Mouse (Mus musculus): Measurements from ENCODE around the gene Srp68. TPM values are rescaled to one million over a fixed set of nuclear protein-coding genes. Genes with fewer than 3 reads are reported as not detected.
A peak's percentile ranks its signal among the peaks of the same experiment; 100 is the strongest.

Gene Srp68
- polyA plus RNA-seq, 1 experiment from 2014 or later, result 66.4 TPM

DNA sequence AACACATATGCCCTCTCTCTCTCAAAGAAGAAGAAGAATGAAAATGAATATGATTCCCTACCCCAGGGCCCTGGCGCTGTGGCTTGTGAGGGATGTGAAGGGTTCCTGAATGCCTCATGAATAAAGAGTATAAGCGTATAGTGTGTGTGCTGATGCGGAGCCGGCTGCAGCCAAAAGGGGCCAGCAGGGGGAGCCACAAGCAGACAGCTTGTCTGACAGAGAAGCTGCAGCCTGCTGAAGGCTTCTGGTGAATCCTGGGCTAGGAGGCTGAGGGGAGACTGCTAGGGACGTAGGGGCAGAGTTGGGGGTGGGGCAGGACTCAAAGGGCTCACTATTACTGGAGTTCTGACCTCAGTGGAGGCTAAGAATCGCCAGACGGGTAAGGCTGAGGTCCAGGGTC lies 58.8 kb downstream of the Srp68 start:
- H3K4me2 ChIP-seq, result no peak overlapping the region
- ATAC-seq, result no peak
- H3K9ac ChIP-seq, result no peak overlapping the region
- H3K27ac ChIP-seq, result no peak overlapping the region
- peaks cover 3% of the 10 kb centered on the region for H3K27me3 ChIP-seq (replicated peaks)
- no peak overlapping the region for H3K4me3 ChIP-seq
- WGBS (ENCODE audit: insufficient replicate concordance), result 73% methylated on average over 7 of the region's 7 CpGs
- no peaks in the 10 kb centered on the region for H3K9me3 ChIP-seq (replicated peaks)
- H3K36me3 ChIP-seq, result peaks cover 6% of the 10 kb centered on the region
- peaks cover 31% of the 10 kb centered on the region for H3K4me1 ChIP-seq

DNA sequence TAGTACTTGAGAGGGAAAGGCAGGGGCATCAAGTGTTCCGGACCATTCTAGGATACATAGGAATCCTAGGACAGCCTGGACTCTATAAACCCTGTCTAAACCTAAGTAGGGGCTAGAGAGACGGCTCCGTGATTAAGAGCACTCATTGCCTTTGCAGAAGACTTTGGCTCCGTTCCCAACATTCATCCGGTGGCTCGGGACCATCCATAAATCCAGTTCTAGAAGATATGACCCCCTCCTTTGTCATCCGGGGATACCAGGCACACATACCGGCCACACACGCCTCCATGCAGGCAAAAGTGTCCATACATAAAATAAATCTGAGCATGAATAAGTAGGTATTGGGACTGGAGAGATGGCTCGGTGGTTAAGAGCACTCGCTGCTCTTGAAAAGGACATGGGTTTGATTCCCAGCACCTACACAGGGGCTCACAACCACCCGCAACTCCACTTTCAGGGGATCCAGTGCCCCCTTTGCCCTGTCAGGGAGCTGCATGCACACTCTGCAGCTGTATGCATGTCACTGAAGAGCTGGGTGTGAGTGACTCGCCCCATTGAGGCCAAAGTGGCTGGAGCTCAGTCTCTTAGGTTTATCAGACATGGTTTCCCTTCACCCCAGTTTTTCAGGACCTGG lies 60.0 kb downstream of the Srp68 start:
- Histone ChIP-seq H3K36me3 (peaks cover 6% of the 10 kb centered on the region), H3K4me2 (no peak overlapping the region), H3K9ac (no peak overlapping the region), H3K9me3 (replicated peaks) (no peaks in the 10 kb centered on the region), H3K27me3 (replicated peaks) (no peaks in the 10 kb centered on the region), H3K27ac (no peak overlapping the region), H3K4me1 (peaks cover 19% of the 10 kb centered on the region), H3K4me3 (no peak overlapping the region)
- 78% methylated on average over 13 of the region's 13 CpGs for WGBS (ENCODE audit: insufficient replicate concordance)
- no peak for ATAC-seq

DNA sequence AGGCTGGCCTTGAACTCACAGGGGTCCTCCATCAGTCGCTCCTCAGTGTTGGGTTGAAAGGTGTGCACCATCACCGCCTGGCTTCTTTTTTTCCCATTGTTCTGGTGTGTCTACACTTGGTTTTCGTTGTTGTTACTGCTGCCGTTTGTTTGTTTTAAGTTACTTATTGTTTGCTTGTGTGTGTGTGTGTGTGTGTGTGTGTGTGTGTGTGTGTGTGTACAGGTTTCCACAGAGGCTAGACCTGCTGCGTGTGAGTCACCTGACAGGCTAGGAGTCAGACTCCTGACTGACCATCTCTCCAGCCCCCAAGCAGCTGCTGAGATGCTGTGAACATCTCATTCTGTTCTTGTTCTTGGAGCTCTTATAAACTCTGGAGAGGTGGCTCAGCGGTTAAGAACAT lies 61.2 kb downstream of the Srp68 start:
- peaks cover 12% of the 10 kb centered on the region; the same call in 1 of the 2 replicates for H3K4me1 ChIP-seq
- H3K9ac ChIP-seq, result no peak overlapping the region
- no peak overlapping the region for H3K4me2 ChIP-seq
- H3K9me3 ChIP-seq (replicated peaks), result no peaks in the 10 kb centered on the region
- H3K27me3 ChIP-seq (replicated peaks), result no peaks in the 10 kb centered on the region
- peaks cover 12% of the 10 kb centered on the region for H3K36me3 ChIP-seq
- no peak overlapping the region for H3K27ac ChIP-seq
- H3K4me3 ChIP-seq, result no peak overlapping the region
- WGBS (ENCODE audit: insufficient replicate concordance), result 77% methylated on average over 6 of the region's 6 CpGs
- no peak for ATAC-seq

DNA sequence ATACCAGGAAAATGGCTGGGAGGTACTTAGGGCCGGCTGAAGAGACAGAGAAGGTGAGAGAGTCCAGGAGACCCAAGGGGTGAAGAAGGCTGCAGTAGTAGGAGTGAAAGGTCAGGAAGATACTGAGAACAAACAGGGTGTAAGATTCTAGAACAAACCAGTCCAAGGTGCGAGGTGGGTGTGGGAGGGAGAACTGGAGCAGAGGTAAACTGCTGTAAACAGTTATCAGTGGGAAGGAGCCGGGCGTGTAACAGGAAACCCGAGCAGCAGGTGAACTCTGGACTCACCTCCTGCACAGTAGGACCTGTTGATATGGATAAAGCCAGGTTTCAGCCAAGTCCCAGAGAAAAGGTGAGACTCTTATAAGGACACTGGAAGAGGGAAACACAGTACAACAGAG lies 63.3 kb downstream of the Srp68 start:
- Histone ChIP-seq H3K4me2 (no peak overlapping the region), H3K9me3 (replicated peaks) (no peaks in the 10 kb centered on the region), H3K4me1 (peaks cover 22% of the 10 kb centered on the region; the same call in 1 of the 2 replicates), H3K27ac (no peak overlapping the region), H3K9ac (no peak overlapping the region), H3K4me3 (no peak overlapping the region), H3K27me3 (replicated peaks) (no peaks in the 10 kb centered on the region), H3K36me3 (peaks cover 30% of the 10 kb centered on the region)
- WGBS (ENCODE audit: insufficient replicate concordance), result 50% methylated on average over 5 of the region's 5 CpGs
- ATAC-seq, result no peak

DNA sequence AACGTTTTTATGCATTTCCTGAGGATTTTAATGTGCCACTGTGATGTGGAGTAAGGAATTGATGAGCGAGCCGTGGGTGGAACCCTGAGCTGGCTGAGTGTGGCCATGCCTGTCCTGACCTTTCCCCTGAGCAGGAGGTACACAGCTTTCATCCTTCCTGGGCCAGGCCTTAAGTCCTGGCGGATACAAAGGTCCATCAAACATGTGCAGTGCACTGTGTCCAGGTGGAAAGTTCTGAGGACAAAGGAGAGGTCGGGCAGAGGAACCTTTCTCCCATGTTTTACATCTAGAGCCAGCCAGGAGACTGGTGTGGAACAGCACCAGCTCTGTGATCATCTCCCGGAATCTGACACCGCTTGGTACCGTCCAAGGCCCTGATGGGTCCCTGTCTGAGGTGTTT lies 64.8 kb downstream of the Srp68 start:
- Histone ChIP-seq H3K27me3 (replicated peaks) (no peaks in the 10 kb centered on the region), H3K4me1 (peaks cover 22% of the 10 kb centered on the region; the same call in 1 of the 2 replicates), H3K4me2 (no peak overlapping the region), H3K36me3 (peaks cover 40% of the 10 kb centered on the region), H3K27ac (no peak overlapping the region), H3K9ac (no peak overlapping the region), H3K9me3 (replicated peaks) (no peaks in the 10 kb centered on the region), H3K4me3 (no peak overlapping the region)
- no peak for ATAC-seq
- WGBS (ENCODE audit: insufficient replicate concordance), result 73% methylated on average over 8 of the region's 8 CpGs

DNA sequence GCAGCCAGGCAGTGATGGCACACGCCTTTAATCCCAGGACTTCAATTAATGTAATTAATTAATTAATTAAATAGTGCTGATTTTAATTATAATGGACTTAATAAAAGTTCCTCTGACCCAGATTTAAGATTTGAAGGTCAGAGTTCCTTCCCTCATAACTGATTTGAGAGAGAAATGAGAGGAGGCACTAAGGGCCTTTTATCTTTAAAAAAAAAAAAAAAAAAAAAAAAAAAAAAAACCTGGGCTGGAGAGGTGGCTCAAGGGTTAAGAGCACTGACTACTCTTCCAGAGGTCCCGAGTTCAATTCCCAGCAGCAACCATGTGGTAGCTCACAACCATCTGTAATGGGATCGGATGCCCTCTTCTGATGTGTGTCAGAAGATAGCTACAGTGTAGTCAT lies 65.4 kb downstream of the Srp68 start:
- H3K4me2 ChIP-seq, result no peak overlapping the region
- no peaks in the 10 kb centered on the region for H3K27me3 ChIP-seq (replicated peaks)
- 75% methylated on average over 3 of the region's 3 CpGs for WGBS (ENCODE audit: insufficient replicate concordance)
- H3K9me3 ChIP-seq (replicated peaks), result no peaks in the 10 kb centered on the region
- H3K4me1 ChIP-seq, result peaks cover 22% of the 10 kb centered on the region; the same call in 1 of the 2 replicates
- peaks cover 40% of the 10 kb centered on the region for H3K36me3 ChIP-seq
- H3K4me3 ChIP-seq, result no peak overlapping the region
- H3K9ac ChIP-seq, result no peak overlapping the region
- no peak for ATAC-seq
- H3K27ac ChIP-seq, result no peak overlapping the region

DNA sequence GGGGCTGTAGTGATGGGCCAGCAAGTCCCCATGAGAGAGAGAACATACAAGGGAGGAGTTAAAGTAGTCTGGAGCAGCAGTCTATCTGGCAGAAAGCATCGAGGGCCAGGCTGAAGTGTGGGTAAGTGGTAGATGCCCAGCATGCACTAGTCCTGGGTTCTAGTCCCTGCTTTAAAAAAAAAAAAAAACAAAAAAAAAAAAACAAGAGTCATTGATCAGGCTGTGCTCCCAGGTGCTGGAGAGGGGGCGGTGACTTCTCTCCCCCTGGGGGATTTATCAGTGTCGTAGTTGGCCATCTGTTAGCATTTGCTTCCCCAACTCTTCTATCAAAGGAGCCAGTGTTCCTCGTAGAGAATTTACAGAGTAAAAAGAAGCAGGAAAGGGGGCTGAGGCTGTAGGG lies 67.3 kb downstream of the Srp68 start:
- WGBS (ENCODE audit: insufficient replicate concordance), result 51% methylated on average over 4 of the region's 4 CpGs
- 0 out of 2 replicates have a peak, but pooled peaks have one; percentile 35 for ATAC-seq
- H3K9ac ChIP-seq, result no peak overlapping the region

DNA sequence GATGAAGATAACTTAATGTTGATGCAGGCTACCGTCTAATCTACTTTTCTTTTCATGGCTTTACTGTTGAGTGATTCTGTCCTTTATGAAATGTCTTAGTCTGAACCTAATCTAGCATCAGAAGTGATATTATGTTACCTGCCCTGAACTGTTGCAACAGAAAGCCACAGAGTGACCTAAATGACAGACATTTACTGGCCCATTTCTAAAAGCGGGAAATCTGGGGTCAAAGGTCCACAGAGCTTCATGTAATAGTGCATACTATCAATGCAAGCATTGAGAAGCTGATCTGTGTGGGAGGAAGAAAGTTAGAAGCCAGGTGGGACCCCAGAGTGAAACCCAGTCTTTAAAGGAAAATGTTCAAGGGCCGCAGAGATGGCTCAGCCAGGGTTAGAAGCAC lies 70.9 kb downstream of the Srp68 start:
- no peak overlapping the region for H3K4me2 ChIP-seq
- H3K4me3 ChIP-seq, result no peak overlapping the region
- H3K36me3 ChIP-seq, result peaks cover 36% of the 10 kb centered on the region
- peaks cover 30% of the 10 kb centered on the region for H3K4me1 ChIP-seq
- no peak overlapping the region for H3K9ac ChIP-seq
- ATAC-seq, result no peak
- no peak overlapping the region for H3K27ac ChIP-seq
- 89% methylated on average over 3 of the region's 3 CpGs for WGBS (ENCODE audit: insufficient replicate concordance)
- no peaks in the 10 kb centered on the region for H3K9me3 ChIP-seq (replicated peaks)
- H3K27me3 ChIP-seq (replicated peaks), result no peaks in the 10 kb centered on the region

More for the DNA sequence above, 67.3 kb downstream of the Srp68 start:
- Histone ChIP-seq H3K4me2 (no peak overlapping the region), H3K27ac (no peak overlapping the region), H3K36me3 (peaks cover 41% of the 10 kb centered on the region), H3K4me3 (no peak overlapping the region), H3K4me1 (peaks cover 28% of the 10 kb centered on the region), H3K27me3 (replicated peaks) (no peaks in the 10 kb centered on the region), H3K9me3 (replicated peaks) (no peaks in the 10 kb centered on the region)

DNA sequence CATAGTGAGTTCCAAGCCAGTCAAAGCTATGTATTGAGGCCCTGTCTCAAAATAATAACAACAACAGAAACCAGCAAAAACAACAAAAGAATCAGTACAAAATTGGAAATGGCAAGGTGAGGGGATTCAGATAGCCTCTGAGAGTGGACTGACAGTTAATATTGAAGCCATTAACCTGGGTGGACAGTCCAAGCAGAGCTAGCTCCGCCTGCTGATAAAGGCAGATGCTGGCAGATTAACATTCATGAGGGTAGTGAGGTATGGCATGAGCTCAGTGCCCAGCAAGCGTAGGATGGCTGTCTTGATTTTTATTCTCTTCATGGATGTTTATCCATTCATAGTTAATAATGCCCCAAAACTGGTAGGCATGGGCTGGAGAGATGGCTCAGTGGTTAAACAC lies 72.9 kb downstream of the Srp68 start:
- no peaks in the 10 kb centered on the region for H3K9me3 ChIP-seq (replicated peaks)
- no peak overlapping the region for H3K4me2 ChIP-seq
- H3K27ac ChIP-seq, result no peak overlapping the region
- no peak overlapping the region for H3K9ac ChIP-seq
- H3K4me3 ChIP-seq, result no peak overlapping the region
- no peaks in the 10 kb centered on the region for H3K27me3 ChIP-seq (replicated peaks)
- peaks cover 38% of the 10 kb centered on the region for H3K4me1 ChIP-seq
- peaks cover 27% of the 10 kb centered on the region for H3K36me3 ChIP-seq
- WGBS (ENCODE audit: insufficient replicate concordance), result 70% methylated on average over 2 of the region's 2 CpGs
- no peak for ATAC-seq

DNA sequence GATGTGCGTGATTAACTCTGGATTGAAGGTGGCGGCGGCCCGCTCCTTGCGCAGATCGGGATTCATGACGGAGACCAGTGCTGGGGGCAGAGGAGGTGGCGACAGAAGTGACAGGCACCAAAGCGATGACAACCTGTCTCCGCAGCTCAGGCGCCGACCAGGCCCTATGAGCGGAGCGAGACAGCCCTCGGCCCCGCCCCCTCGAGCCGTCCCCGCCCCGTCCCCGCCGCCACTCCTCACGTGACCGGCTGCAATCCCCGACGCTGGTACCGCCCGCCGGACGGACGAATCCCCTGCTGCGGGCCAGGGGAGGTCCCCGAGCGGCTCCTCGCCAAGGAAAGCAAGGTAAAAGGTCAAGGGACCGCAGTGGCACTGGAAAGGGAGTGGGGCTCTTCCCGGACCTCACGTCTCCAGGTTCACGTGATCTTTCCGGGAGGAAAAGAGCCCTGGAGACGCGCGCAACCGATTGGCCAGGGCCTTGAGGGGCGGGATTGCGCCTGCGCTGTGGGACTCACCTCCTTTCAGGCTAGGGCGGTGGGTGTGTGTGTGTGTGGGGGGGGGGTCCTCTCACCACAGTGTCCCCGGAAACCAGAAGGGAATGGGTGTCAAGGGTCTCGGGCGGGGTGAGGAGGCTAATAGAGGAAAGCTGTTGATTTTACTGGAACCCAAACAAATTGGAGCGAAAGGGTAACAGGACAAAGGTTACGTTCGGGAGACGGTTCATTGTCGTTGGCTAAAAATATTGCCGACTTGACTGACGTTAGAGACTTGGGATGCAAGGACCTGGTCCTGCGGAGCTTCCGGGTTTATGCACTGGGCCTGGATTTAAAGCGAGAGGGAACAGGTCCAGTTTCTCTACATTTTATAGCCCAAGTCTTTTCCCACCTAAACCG lies 75.1 kb downstream of the Srp68 start, which contains the start of the genes Ten1 and Acox1:
Gene Ten1 (plus strand): TSS at position 217 of the 893 bp plus-strand sequence.
Gene Acox1 (minus strand): TSS at position 407 of the 893 bp plus-strand sequence.
- under 1% methylated on average over 62 of the region's 62 CpGs for WGBS (ENCODE audit: insufficient replicate concordance)
- Histone ChIP-seq H3K4me2 (peak within 1 kb of the TSS; percentile 94), H3K27ac (peak within 1 kb of the TSS; percentile 88), H3K4me1 (peaks cover 56% of the 10 kb centered on the region), H3K9ac (peak within 1 kb of the TSS; percentile 87), H3K4me3 (peak within 1 kb of the TSS; percentile 82), H3K36me3 (peaks cover 13% of the 10 kb centered on the region; the same call in 1 of the 2 replicates), H3K9me3 (replicated peaks) (no peaks in the 10 kb centered on the region), H3K27me3 (replicated peaks) (no peaks in the 10 kb centered on the region)
- ATAC-seq, result peak; percentile 97

DNA sequence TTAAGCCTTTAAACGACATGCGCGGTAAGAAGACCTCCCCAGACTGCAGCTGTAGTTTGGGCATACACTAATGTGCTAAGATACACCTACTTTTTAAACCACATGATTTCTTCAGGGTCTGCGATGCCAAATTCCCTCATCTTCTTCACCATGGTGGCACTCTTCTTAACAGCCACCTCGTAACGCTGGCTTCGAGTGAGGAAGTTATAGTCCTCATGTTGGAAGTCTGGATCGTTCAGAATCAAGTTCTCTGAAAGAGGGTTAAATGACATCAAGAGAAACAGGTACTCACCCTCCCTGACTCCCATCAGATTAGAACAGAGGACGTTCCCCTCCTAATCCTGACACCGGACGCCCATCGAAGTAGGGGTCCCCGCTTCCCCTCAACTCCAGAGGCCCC lies 75.9 kb downstream of the Srp68 start:
- peak overlapping the region; percentile 94 for H3K4me2 ChIP-seq
- 19% methylated on average over 13 of the region's 13 CpGs for WGBS (ENCODE audit: insufficient replicate concordance)

DNA sequence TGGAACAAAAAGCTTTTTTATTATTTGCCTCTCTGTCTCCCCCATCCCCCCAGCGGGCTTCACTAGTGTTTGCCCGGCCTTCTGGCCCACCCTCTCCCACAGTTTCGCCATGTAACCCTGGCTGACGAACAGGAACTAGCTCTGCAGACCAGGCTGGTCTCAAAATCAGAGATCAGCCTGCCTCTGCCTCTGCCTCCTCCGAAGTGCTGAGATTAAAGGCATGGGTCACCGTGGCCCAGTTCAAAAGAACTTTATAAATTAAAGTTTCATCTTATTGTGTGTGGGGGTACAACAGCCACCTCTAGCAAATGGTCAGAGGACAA lies 76.5 kb downstream of the Srp68 start:
- Histone ChIP-seq H3K36me3 (peaks cover 8% of the 10 kb centered on the region; the same call in 1 of the 2 replicates), H3K27ac (no peak overlapping the region), H3K4me3 (peak overlapping the region; percentile 82), H3K4me1 (peaks cover 51% of the 10 kb centered on the region), H3K27me3 (replicated peaks) (no peaks in the 10 kb centered on the region), H3K9me3 (replicated peaks) (no peaks in the 10 kb centered on the region), H3K4me2 (peak overlapping the region; percentile 94), H3K9ac (peak overlapping the region; percentile 87; the same call in 1 of the 2 replicates)
- WGBS (ENCODE audit: insufficient replicate concordance), result 79% methylated on average over 6 of the region's 6 CpGs
- no peak for ATAC-seq

More for the DNA sequence above, 75.9 kb downstream of the Srp68 start:
- Histone ChIP-seq H3K4me1 (peaks cover 52% of the 10 kb centered on the region), H3K27me3 (replicated peaks) (no peaks in the 10 kb centered on the region), H3K9ac (peak overlapping the region; percentile 87), H3K27ac (peak overlapping the region; percentile 88), H3K9me3 (replicated peaks) (no peaks in the 10 kb centered on the region), H3K36me3 (peaks cover 8% of the 10 kb centered on the region; the same call in 1 of the 2 replicates), H3K4me3 (peak overlapping the region; percentile 82)
- ATAC-seq, result peak; percentile 14
